Mouse (Mus musculus) MEL (cell line): ENCODE measurements at regions not wholly inside any gene's neighbourhood (a gene's known extent, or its start where the extent isn't known, plus 50 kb on each side); places are given as distances from the start of the nearest gene placed in this dataset.

Experiments used
- DNase-seq: peaks from one replicate; pipeline ENCODE4 v3.0.0; 2011; ENCODE audit warnings: low read depth, low spot score
- H3K27ac ChIP-seq: 2 replicates; pipeline ENCODE4 v1.5.1; 2012; ENCODE audit warnings: low read depth, mild to moderate bottlenecking, control low read depth, low read length, moderate library complexity; ENCODE audit not compliant: control insufficient read depth
- H3K27me3 ChIP-seq, 2 experiments: fragments of 150-350 bp in 1 of 2; sonication (generic) in 1 of 2; 2 replicates each; pipeline ENCODE4 v1.6.1; 2012; ENCODE audit warnings: low read length in 2 of 2, mild to moderate bottlenecking in 2 of 2, improper control_type of control experiment in 1 of 2, moderate library complexity in 1 of 2; ENCODE audit not compliant: insufficient read depth in 2 of 2, control insufficient read depth in 1 of 2
- H3K36me3 ChIP-seq, 2 experiments: 2 replicates each; pipeline ENCODE4 v1.6.1; 2012 to 2014; ENCODE audit warnings: low read length in 2 of 2, improper control_type of control experiment in 1 of 2, inconsistent platforms in 1 of 2, mild to moderate bottlenecking in 1 of 2; ENCODE audit not compliant: insufficient read depth in 2 of 2, control insufficient read depth in 1 of 2
- H3K4me1 ChIP-seq, 2 experiments: fragments of 150-350 bp in 1 of 2; sonication (generic) in 1 of 2; 2 replicates each; pipeline ENCODE4 v1.6.1; 2012; ENCODE audit warnings: low read length in 2 of 2, improper control_type of control experiment in 1 of 2, mild to moderate bottlenecking in 1 of 2; ENCODE audit not compliant: insufficient read depth in 2 of 2, control insufficient read depth in 1 of 2
- H3K4me3 ChIP-seq, 2 experiments: fragments of 150-350 bp in 1 of 2; sonication (generic) in 1 of 2; 2 replicates each; pipeline ENCODE4 v1.5.1; 2012; ENCODE audit warnings: low read depth in 2 of 2, low read length in 2 of 2, mild to moderate bottlenecking in 2 of 2, moderate library complexity in 2 of 2, control low read depth in 1 of 2, improper control_type of control experiment in 1 of 2; ENCODE audit not compliant: control insufficient read depth in 1 of 2, insufficient read depth in 1 of 2
- H3K79me2 ChIP-seq: 2 replicates; pipeline ENCODE4 v1.6.1; 2012; ENCODE audit warnings: mild to moderate bottlenecking, low read length, moderate library complexity; ENCODE audit not compliant: control insufficient read depth, poor library complexity, insufficient read depth
- H3K9ac ChIP-seq: 2 replicates; pipeline ENCODE4 v1.6.1; 2012; ENCODE audit warnings: low read depth, mild to moderate bottlenecking, control low read depth, low read length, moderate library complexity; ENCODE audit not compliant: control insufficient read depth, poor library complexity, severe bottlenecking
- H3K9me3 ChIP-seq: fragments of 150-350 bp; sonication (generic); replicated peaks from 2 replicates; pipeline ENCODE4 v1.6.1; 2012; ENCODE audit warnings: mild to moderate bottlenecking, low read length, improper control_type of control experiment, moderate library complexity; ENCODE audit not compliant: insufficient read depth
- BHLHE40 ChIP-seq: IDR thresholded peaks from 2 replicates; pipeline ENCODE4 v1.6.1; 2012; ENCODE audit warnings: low read depth, mild to moderate bottlenecking, inconsistent platforms, low read length, improper control_type of control experiment, borderline replicate concordance
- CHD1 ChIP-seq: IDR thresholded peaks from 2 replicates; pipeline ENCODE4 v1.6.1; 2012; ENCODE audit warnings: low read depth, mild to moderate bottlenecking, inconsistent platforms, low read length, improper control_type of control experiment
- CHD2 ChIP-seq: IDR thresholded peaks from 2 replicates; pipeline ENCODE4 v1.6.1; 2011; ENCODE audit warnings: low read length, improper control_type of control experiment
- CTCF ChIP-seq, 3 experiments: IDR thresholded peaks in 2 of 3; conservative IDR thresholded peaks in 1 of 3; 2 replicates each; pipeline ENCODE4 v1.5.1; 2011 to 2012; ENCODE audit warnings: low read length in 3 of 3, low read depth in 2 of 3, mild to moderate bottlenecking in 2 of 3, improper control_type of control experiment in 1 of 3, inconsistent platforms in 1 of 3, mixed read lengths in 1 of 3, moderate library complexity in 1 of 3; ENCODE audit not compliant: control insufficient read depth in 1 of 3, insufficient read depth in 1 of 3, poor library complexity in 1 of 3, severe bottlenecking in 1 of 3
- E2F4 ChIP-seq: IDR thresholded peaks from 2 replicates; pipeline ENCODE4 v1.6.1; 2011; ENCODE audit warnings: low read depth, low read length, improper control_type of control experiment, borderline replicate concordance
- ELF1 ChIP-seq: IDR thresholded peaks from 2 replicates; pipeline ENCODE4 v1.6.1; 2014; ENCODE audit warnings: low read depth, mild to moderate bottlenecking, inconsistent platforms, low read length, improper control_type of control experiment, moderate library complexity
- EP300 ChIP-seq, 2 experiments: IDR thresholded peaks; 2 replicates each; pipeline ENCODE4 v1.6.1; 2011; ENCODE audit warnings: improper control_type of control experiment in 2 of 2, low read length in 2 of 2, low read depth in 1 of 2, mild to moderate bottlenecking in 1 of 2
- ETS1 ChIP-seq: IDR thresholded peaks from 2 replicates; pipeline ENCODE4 v1.6.1; 2012; ENCODE audit warnings: low read depth, mild to moderate bottlenecking, inconsistent platforms, low read length, improper control_type of control experiment, moderate library complexity
- GABPA ChIP-seq: IDR thresholded peaks from 2 replicates; pipeline ENCODE4 v1.6.1; 2012; ENCODE audit warnings: low read depth, mild to moderate bottlenecking, inconsistent platforms, low read length, improper control_type of control experiment, moderate library complexity
- GATA1 ChIP-seq: IDR thresholded peaks from 2 replicates; pipeline ENCODE4 v1.6.1; 2011; ENCODE audit warnings: low read depth, low read length, improper control_type of control experiment
- HCFC1 ChIP-seq: IDR thresholded peaks from 2 replicates; pipeline ENCODE4 v1.6.1; 2012; ENCODE audit warnings: low read depth, mild to moderate bottlenecking, inconsistent platforms, low read length, improper control_type of control experiment, moderate library complexity
- JUND ChIP-seq: IDR thresholded peaks from 2 replicates; pipeline ENCODE4 v1.6.1; 2011; ENCODE audit warnings: low read depth, mild to moderate bottlenecking, improper control_type of control experiment, low read length
- KAT2A ChIP-seq: conservative IDR thresholded peaks from 2 replicates; pipeline ENCODE4 v1.6.1; 2012; ENCODE audit warnings: low read depth, low read length, improper control_type of control experiment, inconsistent platforms
- MAX ChIP-seq: IDR thresholded peaks from 2 replicates; pipeline ENCODE4 v1.6.1; 2011; ENCODE audit warnings: low read length, improper control_type of control experiment
- MAZ ChIP-seq: IDR thresholded peaks from 2 replicates; pipeline ENCODE4 v1.6.1; 2012; ENCODE audit warnings: low read depth, mild to moderate bottlenecking, inconsistent platforms, low read length, improper control_type of control experiment
- MXI1 ChIP-seq: IDR thresholded peaks from 2 replicates; pipeline ENCODE4 v1.6.1; 2011; ENCODE audit warnings: mild to moderate bottlenecking, low read depth, low read length, improper control_type of control experiment
- MYB ChIP-seq: IDR thresholded peaks from 2 replicates; pipeline ENCODE4 v1.6.1; 2011; ENCODE audit warnings: mild to moderate bottlenecking, low read depth, low read length, improper control_type of control experiment
- NRF1 ChIP-seq: IDR thresholded peaks from 2 replicates; pipeline ENCODE4 v1.6.1; 2014; ENCODE audit warnings: low read depth, mild to moderate bottlenecking, inconsistent platforms, low read length, improper control_type of control experiment, moderate library complexity; ENCODE audit not compliant: poor library complexity, insufficient read depth, severe bottlenecking
- RAD21 ChIP-seq: IDR thresholded peaks from 2 replicates; pipeline ENCODE4 v1.6.1; 2011; ENCODE audit warnings: mild to moderate bottlenecking, low read depth, low read length, improper control_type of control experiment
- RCOR1 ChIP-seq: IDR thresholded peaks from 2 replicates; pipeline ENCODE4 v1.6.1; 2012; ENCODE audit warnings: low read depth, mild to moderate bottlenecking, inconsistent platforms, low read length, improper control_type of control experiment
- SIN3A ChIP-seq: IDR thresholded peaks from 2 replicates; pipeline ENCODE4 v1.6.1; 2012; ENCODE audit warnings: low read length, improper control_type of control experiment, inconsistent platforms
- SMC3 ChIP-seq: IDR thresholded peaks from 2 replicates; pipeline ENCODE4 v1.6.1; 2011; ENCODE audit warnings: low read depth, low read length, improper control_type of control experiment
- TBP ChIP-seq: IDR thresholded peaks from 2 replicates; pipeline ENCODE4 v1.8.0; 2011; ENCODE audit warnings: low read depth, low read length, improper control_type of control experiment
- ZKSCAN1 ChIP-seq: IDR thresholded peaks from 2 replicates; pipeline ENCODE4 v1.6.1; 2012; ENCODE audit warnings: low read depth, mild to moderate bottlenecking, inconsistent platforms, low read length, improper control_type of control experiment, moderate library complexity
- ZMIZ1 ChIP-seq: IDR thresholded peaks from 2 replicates; pipeline ENCODE4 v1.6.1; 2012; ENCODE audit warnings: low read depth, mild to moderate bottlenecking, inconsistent platforms, low read length, improper control_type of control experiment, moderate library complexity
- ZNF384 ChIP-seq: IDR thresholded peaks from 2 replicates; pipeline ENCODE4 v1.6.1; 2012; ENCODE audit warnings: low read depth, mild to moderate bottlenecking, inconsistent platforms, low read length, improper control_type of control experiment

DNA sequence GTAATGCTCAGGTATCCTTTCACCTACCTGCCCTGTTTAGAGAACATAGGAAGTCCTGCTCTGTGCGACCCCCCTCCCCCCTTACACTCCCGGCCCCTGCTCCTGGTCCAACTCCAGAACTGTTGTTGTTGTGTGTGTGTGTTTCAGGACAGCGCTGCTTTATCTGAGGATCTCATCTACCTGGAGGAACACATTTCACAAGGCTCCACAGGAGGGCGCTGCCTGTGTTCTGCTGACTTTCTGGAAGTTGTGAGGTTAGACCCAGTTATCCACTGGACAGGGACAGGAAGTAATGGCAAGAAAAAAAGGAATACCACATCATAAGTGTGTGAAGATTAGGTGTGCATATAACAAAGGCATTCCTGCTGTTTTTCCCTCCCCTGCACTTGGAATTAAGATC, 81.8 kb downstream of the Arrdc4 start:
- H3K27ac ChIP-seq = no peak overlapping the region
- no peak overlapping the region for H3K4me3 ChIP-seq
- no peak for DNase-seq
- H3K9ac ChIP-seq = no peak overlapping the region
- TF ChIP-seq RAD21 (no peak), KAT2A (no peak), HCFC1 (no peak), JUND (no peak), TBP (no peak), BHLHE40 (no peak), MAZ (no peak), ZMIZ1 (no peak), NRF1 (no peak), MYB (no peak), CHD2 (no peak), RCOR1 (no peak), MXI1 (no peak), ETS1 (no peak), SIN3A (no peak), ZKSCAN1 (no peak)
- TF ChIP-seq, all 39 proteins: peak for 0
- H3K27me3 ChIP-seq = no peaks in the 10 kb centered on the region
- no peaks in the 10 kb centered on the region for H3K9me3 ChIP-seq
- H3K79me2 ChIP-seq = no peaks in the 10 kb centered on the region
- H3K4me1 ChIP-seq = no peaks in the 10 kb centered on the region
- no peaks in the 10 kb centered on the region for H3K36me3 ChIP-seq

DNA sequence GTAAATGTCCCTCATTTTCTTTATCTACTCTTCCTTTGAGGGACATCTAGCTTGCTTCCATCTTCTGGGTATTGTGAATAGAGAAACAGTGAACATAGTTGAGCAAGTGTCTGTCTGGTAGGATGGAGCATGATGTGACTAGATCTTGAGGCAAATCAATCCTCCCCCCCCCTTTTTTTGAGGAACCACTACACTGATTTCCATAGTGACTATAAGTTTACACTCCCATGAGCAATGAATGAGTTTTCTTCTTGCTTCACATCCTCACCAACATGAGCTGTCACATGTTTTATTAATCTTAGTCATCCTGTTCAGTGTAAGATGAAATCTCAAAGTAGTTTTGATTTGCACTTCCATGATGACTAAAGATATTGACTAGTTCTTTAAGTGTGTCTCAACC, 92.7 kb downstream of the Arrdc4 start:
- H3K27ac ChIP-seq = no peak overlapping the region
- no peak overlapping the region for H3K9ac ChIP-seq
- H3K27me3 ChIP-seq = no peaks in the 10 kb centered on the region
- H3K4me3 ChIP-seq = no peak overlapping the region
- no peaks in the 10 kb centered on the region for H3K9me3 ChIP-seq
- TF ChIP-seq RCOR1 (no peak), GABPA (no peak), ZMIZ1 (no peak), ZKSCAN1 (no peak), CHD2 (no peak), MAX (no peak), EP300 (IDR thresholded peaks at IDR 0.05; ENCODE audit: low read depth in 1 of 2, low read length in 2 of 2) (no peak), ZNF384 (no peak), ELF1 (no peak), GATA1 (no peak), E2F4 (no peak), CHD1 (no peak), MYB (no peak), RAD21 (no peak), SMC3 (no peak), CTCF (IDR thresholded peaks at IDR 0.05 in 2 of 3, conservative IDR thresholded peaks at IDR 0.05 in 1 of 3; ENCODE audit: control insufficient read depth in 1 of 3, insufficient read depth in 1 of 3, low read depth in 2 of 3, low read length in 3 of 3, poor library complexity in 1 of 3, severe bottlenecking in 1 of 3) (no peak)
- TF ChIP-seq, all 39 proteins: peak for 0
- no peaks in the 10 kb centered on the region for H3K79me2 ChIP-seq
- no peak for DNase-seq
- no peaks in the 10 kb centered on the region for H3K4me1 ChIP-seq
- no peaks in the 10 kb centered on the region for H3K36me3 ChIP-seq
